Mouse (Mus musculus): ENCODE measurements at regions not wholly inside any gene's neighbourhood (a gene's known extent, or its start where the extent isn't known, plus 50 kb on each side); places are given as distances from the start of the nearest gene placed in this dataset.

DNA sequence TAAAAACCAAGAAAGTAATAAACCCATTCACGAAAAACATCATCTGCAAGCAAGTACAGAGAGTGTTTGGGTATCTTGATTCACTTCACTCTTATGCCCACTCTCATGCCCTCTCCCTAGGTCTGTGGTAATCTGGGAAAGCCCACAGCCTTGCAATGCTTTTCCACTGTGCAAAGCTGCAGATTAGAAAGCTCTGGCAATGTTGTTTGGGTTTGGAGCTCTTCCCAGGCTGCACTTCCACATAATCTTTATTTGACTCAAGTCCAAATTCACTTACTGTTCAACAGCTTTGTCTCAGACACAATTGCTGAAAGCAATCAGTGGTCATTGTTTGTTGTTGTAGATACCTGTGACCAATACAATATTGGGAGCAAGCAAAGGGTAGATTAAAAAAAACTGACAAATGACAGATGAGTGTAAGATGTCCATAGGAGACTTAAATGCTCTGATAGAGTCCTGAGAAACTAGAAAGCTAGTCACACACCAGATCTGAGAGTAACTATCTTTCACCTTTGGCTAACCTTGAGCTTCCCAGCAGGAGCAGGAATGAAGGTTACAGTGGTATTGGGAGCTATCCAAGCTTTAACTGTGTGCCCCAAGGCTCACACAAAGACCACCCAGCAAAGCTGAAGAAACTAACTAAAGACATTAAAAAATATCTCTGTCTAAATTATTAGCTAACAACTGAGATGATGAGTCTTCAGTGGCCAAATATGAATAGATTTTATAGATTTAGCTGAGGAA is 325.7 kb upstream of the Klf12 start:
- no peak for DNase-seq (ENCODE audit: low spot score)

GRCm38 (mm10) chr14:100607109-100607508 is 322.6 kb upstream of the Klf12 start:
- DNase-seq (ENCODE audit: low spot score) = peak; percentile 11

DNA sequence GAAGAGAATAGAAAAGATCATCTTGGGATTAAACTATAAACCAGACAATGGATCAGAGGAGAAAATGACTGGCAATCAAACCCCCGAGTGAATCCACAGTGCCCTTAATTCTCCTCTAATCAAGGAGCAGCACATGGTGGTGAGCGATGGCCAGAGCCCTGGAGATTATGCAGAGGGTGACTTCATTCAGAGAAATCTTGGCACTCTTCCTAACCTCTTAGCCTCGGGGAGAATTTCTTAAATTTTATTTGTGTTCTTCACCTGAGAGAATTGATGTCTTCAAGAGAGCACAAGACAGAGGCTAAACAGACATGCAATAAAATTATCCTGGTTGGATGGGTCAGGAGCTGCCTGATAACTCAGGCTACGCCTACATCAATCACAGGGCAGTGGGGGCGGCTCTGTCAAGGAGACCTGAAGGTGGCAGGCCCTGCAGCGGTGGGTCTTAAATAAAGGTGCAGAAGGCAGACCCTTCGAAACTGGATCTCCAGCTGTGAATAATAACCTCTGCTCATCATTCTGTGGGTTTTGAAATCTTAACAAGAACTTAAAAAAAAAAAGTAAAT is 316.5 kb upstream of the Klf12 start:
- DNase-seq (ENCODE audit: low spot score) = no peak

DNA sequence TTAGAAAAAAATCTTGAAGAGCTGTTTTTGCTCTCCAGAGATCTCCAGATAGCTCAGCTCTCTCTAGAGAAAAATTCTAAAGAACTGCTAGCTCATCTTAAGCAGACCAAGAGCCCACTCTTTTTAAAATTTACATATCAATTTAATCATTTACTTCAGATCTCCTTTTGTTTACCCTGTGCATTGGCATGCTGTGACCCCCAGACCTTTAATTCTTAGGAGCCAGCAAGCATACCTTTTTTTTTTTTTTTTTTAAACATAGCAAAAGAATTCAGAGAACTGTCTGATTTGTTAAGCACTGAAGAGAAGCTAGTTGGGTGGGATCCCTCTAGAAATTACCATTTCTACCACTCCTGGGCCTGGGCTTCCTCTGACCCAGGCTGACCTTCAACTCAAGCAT is 285.5 kb upstream of the Klf12 start:
- DNase-seq (ENCODE audit: low spot score) = no peak

GRCm38 (mm10) chr14:100561884-100562283 is 277.4 kb upstream of the Klf12 start:
- DNase-seq (ENCODE audit: low spot score) = no peak

DNA sequence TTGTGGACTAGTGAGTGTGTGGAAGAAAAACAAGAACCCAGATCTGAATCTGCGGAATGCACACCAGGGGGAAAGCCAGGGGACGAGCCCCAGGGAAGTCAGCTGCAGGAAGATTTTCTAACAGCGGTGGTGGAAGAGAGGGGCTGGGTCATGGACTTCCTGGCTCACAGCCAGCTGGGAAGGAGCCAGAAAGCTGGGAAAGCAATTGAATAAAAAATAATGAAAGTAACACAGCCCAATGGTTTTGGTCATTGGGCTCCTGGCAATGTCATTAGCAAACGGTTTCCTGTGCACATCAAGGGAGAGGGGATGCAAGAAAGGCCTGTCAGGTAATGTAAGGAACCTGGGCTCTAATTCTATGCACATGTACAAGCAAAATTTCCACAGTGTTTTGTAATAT is 273.9 kb upstream of the Klf12 start:
- peak; percentile 15 for DNase-seq (ENCODE audit: low spot score)

DNA sequence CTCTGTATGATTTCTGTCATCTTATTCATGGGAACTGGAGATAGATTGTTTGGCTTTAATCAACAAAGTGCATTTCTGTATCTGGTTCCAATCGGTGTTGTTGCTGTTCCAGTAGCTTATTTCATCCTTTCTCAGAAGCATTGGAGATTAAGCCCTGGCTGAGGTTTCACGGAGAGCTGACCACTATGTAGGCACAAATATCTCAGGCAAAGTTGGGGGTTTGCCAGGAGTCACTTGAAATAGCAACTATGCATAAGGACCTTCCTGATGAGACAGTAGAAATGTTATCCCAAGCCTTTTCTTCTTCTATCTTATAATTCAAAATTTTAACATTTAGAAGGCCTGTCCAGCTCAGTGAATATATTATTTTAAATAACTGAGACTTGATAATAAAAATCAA is 268.0 kb upstream of the Klf12 start:
- no peak for DNase-seq (ENCODE audit: low spot score)

DNA sequence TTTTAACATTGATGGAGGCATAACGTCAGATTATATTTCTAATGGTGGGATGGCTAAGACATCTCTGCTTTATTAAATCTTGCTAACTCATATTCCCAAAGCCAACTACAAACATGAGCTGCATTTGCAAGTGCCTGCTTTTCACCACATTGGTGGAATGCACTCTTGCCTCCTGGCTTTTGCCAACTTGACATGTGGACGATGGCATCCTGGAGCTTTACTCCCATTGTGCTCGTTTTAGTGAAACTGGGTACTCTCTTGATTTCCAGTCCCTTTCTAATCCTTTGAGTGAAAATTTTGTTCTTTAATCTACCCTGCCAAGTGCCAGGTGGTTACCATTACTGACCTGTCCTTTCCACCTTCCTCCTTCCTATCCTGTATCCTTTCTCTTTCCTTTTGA is 265.8 kb upstream of the Klf12 start:
- no peak for DNase-seq (ENCODE audit: low spot score)

- no peak for DNase-seq (ENCODE audit: low spot score)
Observed at GRCm38 (mm10) chr14:100530217-100530616, 245.7 kb upstream of the Klf12 start.

DNA sequence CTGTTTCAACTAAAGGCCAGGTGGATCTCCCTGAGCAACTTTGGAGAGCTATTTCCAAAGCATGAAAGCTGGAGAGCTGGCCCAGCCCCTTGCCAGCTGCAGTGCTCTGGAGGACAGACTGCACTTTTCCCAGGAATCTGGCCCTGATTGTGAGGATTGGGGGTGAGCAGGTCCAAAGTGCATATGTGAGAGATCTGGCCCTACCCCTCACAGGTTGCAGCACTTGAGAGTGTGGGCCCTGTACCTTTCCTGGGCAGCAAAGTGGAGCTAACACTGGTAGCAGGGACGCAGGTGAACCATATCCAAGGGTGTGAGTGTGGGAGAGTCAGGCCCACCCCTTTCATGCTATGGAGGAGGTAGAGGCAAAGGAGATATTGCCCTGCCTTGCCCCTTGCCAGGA is 245.3 kb upstream of the Klf12 start:
- no peak for DNase-seq (ENCODE audit: low spot score)

- no peak for DNase-seq (ENCODE audit: low spot score)
Observed at GRCm38 (mm10) chr14:100509396-100509795, 224.9 kb upstream of the Klf12 start.

DNA sequence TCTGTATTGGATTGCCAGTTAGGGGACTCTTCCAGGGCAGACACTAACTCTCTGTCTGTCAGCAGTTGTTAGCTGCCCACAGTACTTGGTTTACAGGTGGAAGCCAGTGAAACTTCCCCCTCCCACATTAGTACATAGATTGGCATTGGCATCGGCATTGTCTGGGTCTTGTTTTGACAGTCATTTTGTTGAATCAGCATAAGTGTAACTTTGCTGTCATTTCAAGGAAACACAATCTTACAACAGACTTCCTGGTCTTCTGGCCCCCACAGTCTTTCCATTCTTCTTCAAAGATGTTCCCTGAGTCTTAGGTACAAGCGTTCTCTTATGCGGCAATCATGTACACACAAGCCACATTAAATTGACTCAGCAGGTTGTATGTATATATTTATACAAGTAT is 223.6 kb upstream of the Klf12 start:
- no peak for DNase-seq (ENCODE audit: low spot score)

DNA sequence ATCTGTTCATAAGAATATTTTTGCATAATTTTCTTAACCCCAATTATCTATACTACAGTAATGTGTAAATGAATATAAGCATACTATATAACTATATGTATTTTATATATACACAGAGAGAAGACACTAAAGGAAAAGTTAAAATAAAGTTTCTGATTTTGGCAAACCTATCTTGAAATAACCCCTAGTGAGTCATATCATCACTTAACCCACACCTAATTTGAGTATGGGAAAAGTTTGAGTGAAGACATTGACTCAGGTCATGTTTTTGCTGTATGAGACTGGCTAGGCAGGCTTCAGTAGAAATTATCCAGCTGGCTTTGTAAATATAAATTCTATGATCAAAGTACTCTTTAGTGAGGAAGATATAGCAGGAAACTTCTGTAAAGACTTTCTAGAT is 223.1 kb upstream of the Klf12 start:
- no peak for DNase-seq (ENCODE audit: low spot score)

GRCm38 (mm10) chr14:100488837-100489236 is 204.4 kb upstream of the Klf12 start:
- DNase-seq (ENCODE audit: low spot score) = no peak

- no peak for DNase-seq (ENCODE audit: low spot score)
Observed at GRCm38 (mm10) chr14:100485489-100485888, 201.0 kb upstream of the Klf12 start.

DNA sequence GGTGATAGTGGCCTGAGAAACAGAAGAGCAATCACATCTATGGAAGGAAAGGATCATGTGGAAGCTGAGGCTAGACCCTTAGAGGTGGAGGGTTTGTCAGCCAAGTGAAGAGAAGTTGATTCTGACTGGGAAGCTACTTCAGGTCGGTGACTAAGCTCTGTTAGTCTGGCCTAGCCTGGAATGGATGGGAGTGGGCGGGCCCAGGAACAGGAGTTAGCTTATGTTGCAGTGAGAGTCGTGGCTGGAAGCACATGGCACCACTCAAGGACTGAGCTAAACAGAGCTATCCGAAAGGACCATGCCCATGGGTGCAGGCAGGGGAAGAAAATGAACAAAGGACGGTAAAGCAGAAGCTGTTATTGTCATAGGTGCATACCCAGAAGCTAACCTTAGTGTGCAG is 199.6 kb upstream of the Klf12 start:
- DNase-seq (ENCODE audit: low spot score) = no peak

- no peak for DNase-seq (ENCODE audit: low spot score)
Observed at GRCm38 (mm10) chr14:100477595-100478380, 193.3 kb upstream of the Klf12 start.

DNA sequence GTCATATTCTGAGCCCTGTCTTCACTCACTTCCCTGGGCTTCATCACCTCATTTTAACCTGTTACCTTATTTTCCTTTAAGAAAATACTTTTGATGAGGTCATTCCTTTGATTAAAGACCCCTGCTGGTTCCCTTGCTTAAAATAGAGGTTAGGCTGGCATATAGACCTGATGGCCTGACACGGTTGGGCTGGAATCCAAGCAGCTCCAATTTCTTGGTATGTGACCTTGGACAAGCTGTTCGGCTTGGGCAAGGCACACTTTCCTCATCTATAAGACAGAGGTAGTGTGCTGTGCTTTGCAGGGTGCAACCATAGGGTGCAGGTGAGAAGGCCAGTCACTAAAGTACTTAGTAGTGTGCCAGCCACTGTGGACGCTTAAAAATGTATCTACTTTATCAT is 183.8 kb upstream of the Klf12 start:
- DNase-seq (ENCODE audit: low spot score) = no peak

GRCm38 (mm10) chr14:100462321-100462720 is 177.8 kb upstream of the Klf12 start:
- DNase-seq (ENCODE audit: low spot score) = no peak

GRCm38 (mm10) chr14:100461141-100462043 is 176.9 kb upstream of the Klf12 start:
- DNase-seq (ENCODE audit: low spot score) = no peak

GRCm38 (mm10) chr14:100459601-100460290 is 175.3 kb upstream of the Klf12 start:
- no peak for DNase-seq (ENCODE audit: low spot score)
